Mouse (Mus musculus) limb, embryonic 13.5 days (tissue): ENCODE results near the gene Nelfcd. TPM values are rescaled to one million over a fixed set of nuclear protein-coding genes. Genes with fewer than 3 reads are reported as not detected.

Experiments used
- ATAC-seq: fragments of 200-750 bp; cut with Nextera tagmentation; 2 replicates; pipeline ENCODE4 v1.8.0; 2017; ENCODE audit warnings: low read depth, moderate number of reproducible peaks, moderate TSS enrichment; ENCODE audit not compliant: low FRiP score
- H3K27ac ChIP-seq: fragments of 300-500 bp; sonication (generic); 2 replicates; pipeline ENCODE4 v1.5.1; 2015; ENCODE audit warnings: inconsistent platforms, mild to moderate bottlenecking, moderate library complexity
- H3K27me3 ChIP-seq: fragments of 300-500 bp; sonication (generic); 2 replicates; pipeline ENCODE4 v1.6.1; 2015; ENCODE audit warnings: mild to moderate bottlenecking, inconsistent platforms
- H3K36me3 ChIP-seq: fragments of 300-500 bp; sonication (generic); 2 replicates; pipeline ENCODE4 v1.6.1; 2015; ENCODE audit warnings: inconsistent platforms, mild to moderate bottlenecking, moderate library complexity
- H3K4me1 ChIP-seq: fragments of 300-500 bp; sonication (generic); 2 replicates; pipeline ENCODE4 v1.6.1; 2015; ENCODE audit warnings: inconsistent platforms
- H3K4me2 ChIP-seq: fragments of 300-500 bp; sonication (generic); replicated peaks from 2 replicates; pipeline ENCODE4 v1.6.1; 2015; ENCODE audit warnings: inconsistent platforms, mild to moderate bottlenecking, moderate library complexity
- H3K4me3 ChIP-seq: fragments of 300-500 bp; sonication (generic); 2 replicates; pipeline ENCODE4 v1.5.1; 2015; ENCODE audit warnings: moderate library complexity, mild to moderate bottlenecking, inconsistent platforms
- H3K9ac ChIP-seq: fragments of 300-500 bp; sonication (generic); 2 replicates; pipeline ENCODE4 v1.6.1; 2015; ENCODE audit warnings: mild to moderate bottlenecking, inconsistent platforms
- H3K9me3 ChIP-seq: fragments of 300-500 bp; sonication (generic); 2 replicates; pipeline ENCODE4 v1.6.1; 2016; ENCODE audit warnings: inconsistent platforms
- WGBS: fragments of 180-500 bp; shearing (Covaris S2); methylation state at CpG from one replicate; pipeline ENCODE4 v1.1.7; 2015; 5-methylcytosine and 5-hydroxymethylcytosine counted together
- polyA plus RNA-seq: library from polyadenylated mRNA; unstranded; fragments of >200 nt; fragmentation: Nextera tagmentation; extraction: Ambion mirVana; gene quantifications from 2 replicates; pipeline ENCODE4 v1.2.1, GENCODE M21; 2015

Gene Nelfcd
- polyA plus RNA-seq, result 144 and 148 TPM in 2 replicates

DNA sequence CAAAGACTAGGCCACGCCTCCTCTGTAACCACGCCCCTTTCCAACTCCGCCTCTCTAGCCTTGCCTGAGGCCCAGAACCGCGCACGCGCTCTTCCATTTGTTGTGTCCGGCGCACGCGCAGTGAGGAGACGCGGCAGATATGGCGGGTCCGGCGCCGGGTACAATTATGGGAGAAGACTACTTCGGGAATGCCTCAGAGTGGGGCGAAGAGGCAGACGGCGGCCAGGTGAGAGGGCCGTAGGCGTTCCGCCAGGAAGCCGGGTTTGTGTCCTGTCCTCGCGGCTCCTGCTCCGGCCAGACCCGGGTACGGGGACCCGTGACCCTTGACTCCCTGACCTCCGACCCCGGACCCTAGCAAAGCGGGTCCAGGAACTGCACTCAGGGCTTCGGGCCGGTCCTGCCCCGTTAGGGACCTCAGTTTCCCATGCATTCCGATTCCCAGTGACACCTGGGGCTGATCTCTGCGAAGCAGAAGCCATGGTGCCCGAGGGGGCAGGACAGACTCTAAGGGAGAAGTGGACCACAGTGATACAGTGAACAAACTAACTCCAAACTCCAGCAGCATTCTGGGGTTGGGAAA is at the start of gene Nelfcd:
Nelfcd (plus strand) TSS at position 74 of the 580 bp plus-strand sequence.
- 0 out of 2 replicates have a peak within 1 kb of the TSS, but pooled peaks have one; percentile 40 for H3K27ac ChIP-seq
- no peaks in the 10 kb centered on the region for H3K27me3 ChIP-seq
- WGBS, result under 1% methylated on average over 40 of the region's 40 CpGs
- peak; percentile 93 for ATAC-seq
- H3K9ac ChIP-seq, result peak within 1 kb of the TSS; percentile 93
- peaks cover 14% of the 10 kb centered on the region for H3K4me1 ChIP-seq
- peak within 1 kb of the TSS; percentile 90 for H3K4me3 ChIP-seq
- peak within 1 kb of the TSS; percentile 81 for H3K4me2 ChIP-seq
- H3K36me3 ChIP-seq, result peaks cover 20% of the 10 kb centered on the region
- H3K9me3 ChIP-seq, result no peaks in the 10 kb centered on the region

DNA sequence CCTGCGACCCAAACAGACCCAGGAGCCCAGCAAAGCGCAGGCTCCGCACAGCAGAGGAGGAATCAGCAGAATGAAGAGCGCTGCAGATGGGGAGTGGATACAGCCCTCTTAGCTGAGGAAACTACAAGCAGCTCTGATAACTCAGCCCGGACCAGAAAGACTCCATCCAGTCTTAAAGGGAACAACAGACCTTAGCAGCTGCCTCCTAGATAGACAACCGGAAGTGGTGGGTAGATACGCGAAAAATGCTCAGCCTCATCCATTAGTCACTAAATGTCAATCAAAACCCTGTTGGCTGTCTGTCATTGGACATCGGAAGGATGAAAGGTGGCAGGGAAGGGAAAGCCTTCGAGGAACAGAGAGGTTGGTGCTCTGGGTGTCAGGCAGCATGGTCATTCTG is 49.0 kb upstream of the Nelfcd start:
- no peak for ATAC-seq
- Histone ChIP-seq H3K9me3 (no peaks in the 10 kb centered on the region), H3K27me3 (no peaks in the 10 kb centered on the region), H3K27ac (no peak overlapping the region), H3K4me2 (no peak overlapping the region), H3K36me3 (no peaks in the 10 kb centered on the region), H3K4me1 (no peaks in the 10 kb centered on the region), H3K9ac (no peak overlapping the region), H3K4me3 (no peak overlapping the region)
- WGBS, result 81% methylated on average over 10 of the region's 10 CpGs

GRCm38 (mm10) chr2:174381021-174381420 is 34.6 kb upstream of the Nelfcd start:
- no peak overlapping the region for H3K27ac ChIP-seq
- no peak overlapping the region for H3K4me3 ChIP-seq
- ATAC-seq, result no peak
- WGBS, result 80% methylated on average over 9 of the region's 9 CpGs
- H3K36me3 ChIP-seq, result no peaks in the 10 kb centered on the region
- H3K4me2 ChIP-seq, result no peak overlapping the region
- H3K27me3 ChIP-seq, result no peaks in the 10 kb centered on the region
- H3K9ac ChIP-seq, result no peak overlapping the region
- H3K4me1 ChIP-seq, result no peaks in the 10 kb centered on the region
- no peaks in the 10 kb centered on the region for H3K9me3 ChIP-seq

DNA sequence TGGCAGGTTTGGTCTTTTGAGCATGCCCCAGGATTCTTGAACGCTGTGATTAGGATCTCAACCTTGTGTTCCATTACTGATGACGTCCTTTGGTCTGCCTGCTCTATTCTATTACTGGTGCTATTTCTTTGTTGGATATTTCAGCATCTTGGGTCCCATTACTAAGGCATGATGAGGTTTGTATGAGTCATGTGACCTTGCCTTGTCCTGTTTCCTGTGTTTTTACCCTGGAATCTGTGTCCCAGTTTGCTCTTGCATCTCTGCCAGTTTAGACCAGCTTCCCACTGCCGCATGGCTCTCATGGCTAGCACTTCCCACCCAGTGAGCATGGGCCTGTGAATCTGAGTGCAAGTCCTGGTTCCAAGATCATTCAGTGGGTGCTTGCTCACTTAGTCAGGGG is 23.7 kb upstream of the Nelfcd start:
- no peak for ATAC-seq
- Histone ChIP-seq H3K36me3 (no peaks in the 10 kb centered on the region), H3K9ac (no peak overlapping the region), H3K27ac (no peak overlapping the region), H3K4me1 (no peaks in the 10 kb centered on the region), H3K9me3 (peaks cover 10% of the 10 kb centered on the region; the same call in 1 of the 2 replicates), H3K4me3 (no peak overlapping the region), H3K27me3 (no peaks in the 10 kb centered on the region), H3K4me2 (no peak overlapping the region)
- WGBS, result 91% methylated on average over 3 of the region's 3 CpGs

- no peaks in the 10 kb centered on the region for H3K27me3 ChIP-seq
- no peak overlapping the region for H3K27ac ChIP-seq
- no peak overlapping the region for H3K4me2 ChIP-seq
- no peaks in the 10 kb centered on the region for H3K36me3 ChIP-seq
- H3K9me3 ChIP-seq, result peaks cover 10% of the 10 kb centered on the region; the same call in 1 of the 2 replicates
- 65% methylated on average over 9 of the region's 9 CpGs for WGBS
- ATAC-seq, result no peak
- no peak overlapping the region for H3K9ac ChIP-seq
- H3K4me1 ChIP-seq, result no peaks in the 10 kb centered on the region
- no peak overlapping the region for H3K4me3 ChIP-seq
These were observed 23.1 kb upstream of the Nelfcd start for GRCm38 (mm10) chr2:174392554-174392953.

DNA sequence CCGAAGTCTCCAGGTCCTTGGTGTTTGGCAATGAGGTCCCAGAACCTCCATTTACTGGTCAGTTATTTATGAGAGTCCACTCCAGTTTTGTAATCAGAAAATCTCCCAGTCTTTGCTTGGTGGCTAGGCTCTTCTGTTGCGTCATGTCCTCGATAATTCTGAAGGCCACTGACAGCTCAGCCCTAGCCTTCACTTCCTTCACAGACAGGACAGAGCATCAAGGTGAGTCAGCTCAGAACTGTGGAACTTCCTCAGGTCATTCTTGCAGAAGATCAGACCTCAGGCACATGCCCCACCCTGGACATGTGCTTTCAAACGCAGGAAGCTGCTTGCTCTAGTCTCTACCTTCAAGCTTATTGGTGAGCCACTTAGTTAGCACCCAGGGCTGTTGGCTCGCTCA is 22.2 kb upstream of the Nelfcd start:
- no peak for ATAC-seq

GRCm38 (mm10) chr2:174396643-174397042 is 19.0 kb upstream of the Nelfcd start:
- Histone ChIP-seq H3K27me3 (no peaks in the 10 kb centered on the region), H3K9ac (no peak overlapping the region), H3K9me3 (peaks cover 5% of the 10 kb centered on the region; the same call in 1 of the 2 replicates), H3K4me2 (no peak overlapping the region), H3K36me3 (no peaks in the 10 kb centered on the region), H3K4me1 (no peaks in the 10 kb centered on the region), H3K27ac (no peak overlapping the region), H3K4me3 (no peak overlapping the region)
- ATAC-seq, result peak; percentile 41; the same call in 1 of the 2 replicates
- 75% methylated on average over 10 of the region's 10 CpGs for WGBS

More for the DNA sequence above, 22.2 kb upstream of the Nelfcd start:
- Histone ChIP-seq H3K9ac (no peak overlapping the region), H3K4me1 (no peaks in the 10 kb centered on the region), H3K4me2 (no peak overlapping the region), H3K9me3 (peaks cover 10% of the 10 kb centered on the region; the same call in 1 of the 2 replicates), H3K4me3 (no peak overlapping the region), H3K27ac (no peak overlapping the region), H3K27me3 (no peaks in the 10 kb centered on the region), H3K36me3 (no peaks in the 10 kb centered on the region)
- whole genome bisulfite sequencing, result 77% methylated on average over 5 of the region's 5 CpGs

GRCm38 (mm10) chr2:174397065-174397464 is 18.5 kb upstream of the Nelfcd start:
- Histone ChIP-seq H3K4me3 (no peak overlapping the region), H3K4me1 (no peaks in the 10 kb centered on the region), H3K9me3 (peaks cover under 1% of the 10 kb centered on the region; the same call in 1 of the 2 replicates), H3K27ac (no peak overlapping the region; the same call in 1 of the 2 replicates), H3K9ac (no peak overlapping the region), H3K4me2 (no peak overlapping the region), H3K27me3 (no peaks in the 10 kb centered on the region), H3K36me3 (no peaks in the 10 kb centered on the region)
- ATAC-seq, result no peak
- WGBS, result 97% methylated on average over 1 of the region's 1 CpGs

- H3K27ac ChIP-seq, result no peak overlapping the region
- WGBS, result 85% methylated on average over 6 of the region's 6 CpGs
- no peaks in the 10 kb centered on the region for H3K9me3 ChIP-seq
- ATAC-seq, result no peak
- no peaks in the 10 kb centered on the region for H3K27me3 ChIP-seq
- no peak overlapping the region for H3K4me3 ChIP-seq
- no peaks in the 10 kb centered on the region for H3K36me3 ChIP-seq
- no peak overlapping the region for H3K9ac ChIP-seq
- H3K4me2 ChIP-seq, result no peak overlapping the region
- no peaks in the 10 kb centered on the region for H3K4me1 ChIP-seq
These were observed 17.7 kb upstream of the Nelfcd start for GRCm38 (mm10) chr2:174397881-174398280.

- H3K27me3 ChIP-seq, result no peaks in the 10 kb centered on the region
- no peak overlapping the region for H3K4me2 ChIP-seq
- no peak overlapping the region for H3K9ac ChIP-seq
- H3K4me1 ChIP-seq, result no peaks in the 10 kb centered on the region
- H3K9me3 ChIP-seq, result no peaks in the 10 kb centered on the region
- H3K4me3 ChIP-seq, result no peak overlapping the region
- no peaks in the 10 kb centered on the region for H3K36me3 ChIP-seq
- ATAC-seq, result no peak
- 84% methylated on average over 4 of the region's 4 CpGs for WGBS
- H3K27ac ChIP-seq, result no peak overlapping the region
These were observed 15.2 kb upstream of the Nelfcd start for GRCm38 (mm10) chr2:174400396-174400795.

- Histone ChIP-seq H3K4me1 (no peaks in the 10 kb centered on the region), H3K27ac (no peak overlapping the region), H3K9ac (no peak overlapping the region), H3K4me3 (no peak overlapping the region), H3K27me3 (no peaks in the 10 kb centered on the region), H3K9me3 (no peaks in the 10 kb centered on the region), H3K4me2 (no peak overlapping the region), H3K36me3 (no peaks in the 10 kb centered on the region)
- ATAC-seq, result no peak
- 39% methylated on average over 2 of the region's 2 CpGs for WGBS
These were observed 5.4 kb upstream of the Nelfcd start for GRCm38 (mm10) chr2:174410222-174410621.

- H3K27me3 ChIP-seq, result no peaks in the 10 kb centered on the region
- no peak overlapping the region for H3K4me2 ChIP-seq
- no peaks in the 10 kb centered on the region for H3K9me3 ChIP-seq
- WGBS, result 69% methylated on average over 7 of the region's 7 CpGs
- no peak overlapping the region for H3K9ac ChIP-seq
- H3K4me3 ChIP-seq, result no peak overlapping the region
- no peaks in the 10 kb centered on the region for H3K36me3 ChIP-seq
- H3K4me1 ChIP-seq, result peaks cover 10% of the 10 kb centered on the region
- no peak for ATAC-seq
- no peak overlapping the region for H3K27ac ChIP-seq
These were observed 2.5 kb upstream of the Nelfcd start for GRCm38 (mm10) chr2:174413127-174413526.
